Mouse (Mus musculus): ENCODE measurements at regions not wholly inside any gene's neighbourhood (a gene's known extent, or its start where the extent isn't known, plus 50 kb on each side); places are given as distances from the start of the nearest gene placed in this dataset.

- no peak for DNase-seq
- intact Hi-C loops (cut with DNase I) = no loop called here
Measured at GRCm38 (mm10) chr4:39508866-39509265, 58.8 kb downstream of the 1700009N14Rik start.

- intact Hi-C loops (cut with DNase I) = no loop called here
Measured at GRCm38 (mm10) chr4:39527492-39527891, 77.4 kb downstream of the 1700009N14Rik start.

GRCm38 (mm10) chr4:39528661-39529060 is 78.6 kb downstream of the 1700009N14Rik start:
- intact Hi-C loops (cut with DNase I) = no loop called here
- no peak for DNase-seq

More at GRCm38 (mm10) chr4:39527492-39527891, 77.4 kb downstream of the 1700009N14Rik start:
- DNase-seq = no peak

- no peak for DNase-seq
- intact Hi-C loops (cut with DNase I) = no loop called here
Measured at GRCm38 (mm10) chr4:39556101-39556763, 106.1 kb downstream of the 1700009N14Rik start.

- no peak for DNase-seq
- intact Hi-C loops (cut with DNase I) = no loop called here
Measured at GRCm38 (mm10) chr4:39597426-39597825, 147.3 kb downstream of the 1700009N14Rik start.

GRCm38 (mm10) chr4:39605046-39605445 is 155.0 kb downstream of the 1700009N14Rik start:
- no peak for DNase-seq
- intact Hi-C loops (cut with DNase I) = no loop called here

GRCm38 (mm10) chr4:39644136-39644535 is 194.0 kb downstream of the 1700009N14Rik start:
- no peak for DNase-seq
- intact Hi-C loops (cut with DNase I) = no loop called here

- DNase-seq = no peak
- intact Hi-C loops (cut with DNase I) = no loop called here
Measured at GRCm38 (mm10) chr4:39644849-39645248, 194.8 kb downstream of the 1700009N14Rik start.

- DNase-seq = no peak
Measured at GRCm38 (mm10) chr4:39660538-39660937, 210.4 kb downstream of the 1700009N14Rik start.

GRCm38 (mm10) chr4:39672609-39673008 is 222.5 kb downstream of the 1700009N14Rik start:
- intact Hi-C loops (cut with DNase I) = no loop called here
- no peak for DNase-seq

More at GRCm38 (mm10) chr4:39660538-39660937, 210.4 kb downstream of the 1700009N14Rik start:
- intact Hi-C loops (cut with DNase I) = no loop called here

- no peak for DNase-seq
- intact Hi-C loops (cut with DNase I) = no loop called here
Measured at GRCm38 (mm10) chr4:39695236-39695635, 245.1 kb downstream of the 1700009N14Rik start.

GRCm38 (mm10) chr4:39697565-39697964 is 247.5 kb downstream of the 1700009N14Rik start:
- intact Hi-C loops (cut with DNase I) = no loop called here
- DNase-seq = peak; percentile 60 to 67

GRCm38 (mm10) chr4:39699347-39699746 is 249.3 kb downstream of the 1700009N14Rik start:
- intact Hi-C loops (cut with DNase I) = no loop called here

GRCm38 (mm10) chr4:39717477-39717876 is 267.4 kb downstream of the 1700009N14Rik start:
- intact Hi-C loops (cut with DNase I) = no loop called here
- DNase-seq = no peak

More at GRCm38 (mm10) chr4:39699347-39699746, 249.3 kb downstream of the 1700009N14Rik start:
- no peak for DNase-seq

GRCm38 (mm10) chr4:39718691-39719090 is 268.6 kb downstream of the 1700009N14Rik start:
- DNase-seq = no peak

GRCm38 (mm10) chr4:39719951-39720350 is 269.9 kb downstream of the 1700009N14Rik start:
- no peak for DNase-seq
- intact Hi-C loops (cut with DNase I) = no loop called here

More at GRCm38 (mm10) chr4:39718691-39719090, 268.6 kb downstream of the 1700009N14Rik start:
- intact Hi-C loops (cut with DNase I) = no loop called here

- intact Hi-C loops (cut with DNase I) = no loop called here
Measured at GRCm38 (mm10) chr4:39721524-39721923, 271.4 kb downstream of the 1700009N14Rik start.

GRCm38 (mm10) chr4:39765586-39765985 is 315.5 kb downstream of the 1700009N14Rik start:
- intact Hi-C loops (cut with DNase I) = no loop called here

More at GRCm38 (mm10) chr4:39721524-39721923, 271.4 kb downstream of the 1700009N14Rik start:
- DNase-seq = no peak

GRCm38 (mm10) chr4:39791096-39791495 is 341.0 kb downstream of the 1700009N14Rik start:
- no peak for DNase-seq
- intact Hi-C loops (cut with DNase I) = no loop called here

More at GRCm38 (mm10) chr4:39765586-39765985, 315.5 kb downstream of the 1700009N14Rik start:
- no peak for DNase-seq

- no peak for DNase-seq
- intact Hi-C loops (cut with DNase I) = no loop called here
Measured at GRCm38 (mm10) chr4:39809950-39810349, 332.9 kb upstream of the Aco1 start.

GRCm38 (mm10) chr4:39812766-39813165 is 330.1 kb upstream of the Aco1 start:
- intact Hi-C loops (cut with DNase I) = no loop called here
- no peak for DNase-seq

GRCm38 (mm10) chr4:39815620-39816019 is 327.3 kb upstream of the Aco1 start:
- intact Hi-C loops (cut with DNase I) = no loop called here
- no peak for DNase-seq
